Mouse (Mus musculus) G1E (cell line): ENCODE measurements around the gene Rasl11a. TPM values are rescaled to one million over a fixed set of nuclear protein-coding genes. Genes with fewer than 3 reads are reported as not detected.

Experiments
- ATAC-seq: 2 replicates; pipeline ENCODE4 v1.8.0; 2016; ENCODE audit warnings: mild to moderate bottlenecking; ENCODE audit not compliant: insufficient number of reproducible peaks, poor library complexity, low FRiP score, severe bottlenecking; ENCODE audit errors: extremely low read depth
- DNase-seq: peaks from one replicate; pipeline ENCODE4 v3.0.0; 2012; ENCODE audit warnings: low spot score
- H3K27me3 ChIP-seq: 2 replicates; pipeline ENCODE4 v1.6.1; 2012; ENCODE audit warnings: mild to moderate bottlenecking, low read length, inconsistent platforms; ENCODE audit not compliant: insufficient read depth
- H3K36me3 ChIP-seq: replicated peaks from 2 replicates; pipeline ENCODE3; 2012; ENCODE audit warnings: mild to moderate bottlenecking, inconsistent platforms
- H3K4me1 ChIP-seq: 2 replicates; pipeline ENCODE4 v1.6.1; 2012; ENCODE audit warnings: low read depth, low read length, inconsistent platforms, mixed read lengths; ENCODE audit not compliant: insufficient read depth
- H3K4me3 ChIP-seq: 2 replicates; pipeline ENCODE4 v1.5.1; 2012; ENCODE audit warnings: low read depth, mild to moderate bottlenecking, inconsistent platforms, low read length, moderate library complexity, mixed read lengths
- H3K9me3 ChIP-seq: replicated peaks from 2 replicates; pipeline ENCODE4 v1.6.1; 2012; ENCODE audit warnings: inconsistent platforms
- CTCF ChIP-seq: IDR thresholded peaks from 2 replicates; pipeline ENCODE4 v1.5.1; 2012; ENCODE audit warnings: low read depth, low read length, inconsistent platforms, mixed read lengths
- GATA1 ChIP-seq: IDR thresholded peaks from 2 replicates; pipeline ENCODE4 v1.6.1; 2012; ENCODE audit warnings: borderline replicate concordance, low read length, inconsistent platforms, mixed read lengths
- GATA2 ChIP-seq: IDR thresholded peaks from 2 replicates; pipeline ENCODE4 v1.6.1; 2012; ENCODE audit warnings: low read depth, low read length, inconsistent platforms, borderline replicate concordance
- POLR2AphosphoS5 ChIP-seq: IDR thresholded peaks from 2 replicates; pipeline ENCODE4 v1.6.1; 2012; ENCODE audit warnings: low read depth, low read length, inconsistent platforms; ENCODE audit not compliant: insufficient replicate concordance
- TAL1 ChIP-seq: conservative IDR thresholded peaks from 2 replicates; pipeline ENCODE4 v1.6.1; 2012; ENCODE audit warnings: low read depth, low read length, inconsistent platforms, mixed read lengths
- polyA plus RNA-seq: library from polyadenylated mRNA; stranded (reverse); fragments of >175 nt; gene quantifications from 2 replicates; pipeline ENCODE4 v1.2.3, GENCODE M21; 2012
- total RNA-seq, 2 experiments: library from RNA; stranded (forward) in 1 of 2; stranded (reverse) in 1 of 2; fragments of 200-1000 nt in 1 of 2; fragments of >200 nt in 1 of 2; fragmentation: Nextera tagmentation in 1 of 2; gene quantifications; 2 replicates each; pipeline ENCODE4 v1.2.3; 2014 to 2017

Rasl11a gene
- total and polyA plus RNA-seq, 3 experiments: 19.7 to 139 (median 86.7) TPM

DNA sequence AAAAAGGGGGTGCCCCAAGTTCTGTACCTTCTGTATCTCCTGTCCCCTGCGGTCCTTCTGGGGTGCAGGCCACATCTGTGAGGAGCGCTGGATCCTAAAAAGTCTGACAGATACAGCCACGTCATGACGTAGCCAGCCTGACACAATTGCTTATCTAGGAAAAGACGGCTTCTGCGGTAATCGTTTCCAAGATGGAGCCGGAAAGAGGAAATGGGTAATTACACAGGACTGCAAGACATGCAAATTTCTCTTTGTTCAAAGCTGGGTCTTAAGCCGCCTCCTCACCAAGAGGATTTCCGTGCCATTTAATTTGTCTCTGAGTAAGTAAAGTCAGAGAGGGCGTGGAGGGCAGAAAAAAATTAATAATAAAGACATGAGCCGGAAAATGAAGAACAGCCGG is 52.1 kb downstream of the Rasl11a start:
- no peak for DNase-seq
- Histone ChIP-seq H3K9me3 (no peaks in the 10 kb centered on the region), H3K4me3 (no peak overlapping the region), H3K4me1 (peaks cover 5% of the 10 kb centered on the region; the same call in 1 of the 2 replicates), H3K27me3 (peaks cover 10% of the 10 kb centered on the region; the same call in 1 of the 2 replicates), H3K36me3 (no peaks in the 10 kb centered on the region)
- TF ChIP-seq CTCF (no peak), POLR2AphosphoS5 (no peak), GATA1 (no peak), GATA2 (no peak), TAL1 (no peak)
- no peak for ATAC-seq

Other genes starting within 250 kb of the Rasl11a start
- 24.1 and 28.8 TPM in 2 replicates for gene Usp12, start 50.1 kb upstream of the Rasl11a start, total RNA-seq (2014; fragmentation: Nextera tagmentation)
- 24.0 and 27.7 TPM in 2 replicates for gene Usp12, start 50.1 kb upstream of the Rasl11a start, total RNA-seq (2017)
- 6.7 and 9.1 TPM in 2 replicates for gene Usp12, start 50.1 kb upstream of the Rasl11a start, polyA plus RNA-seq
- gene Rpl21, start 12.2 kb upstream of the Rasl11a start, total RNA-seq (2014; fragmentation: Nextera tagmentation): 2,344 and 2,765 TPM in 2 replicates
- gene Rpl21, start 12.2 kb upstream of the Rasl11a start, total RNA-seq (2017): 1,460 and 1,729 TPM in 2 replicates
- 302 and 388 TPM in 2 replicates for gene Rpl21, start 12.2 kb upstream of the Rasl11a start, polyA plus RNA-seq
- 172 and 200 TPM in 2 replicates for gene Gtf3a, start 103.6 kb downstream of the Rasl11a start, total RNA-seq (2014; fragmentation: Nextera tagmentation)
- gene Gtf3a, start 103.6 kb downstream of the Rasl11a start, total RNA-seq (2017): 193 and 222 TPM in 2 replicates
- gene Gtf3a, start 103.6 kb downstream of the Rasl11a start, polyA plus RNA-seq: 214 and 270 TPM in 2 replicates
- gene Mtif3, start 118.7 kb downstream of the Rasl11a start, total RNA-seq (2014; fragmentation: Nextera tagmentation): 11.5 and 14.4 TPM in 2 replicates
- 27.5 and 28.9 TPM in 2 replicates for gene Mtif3, start 118.7 kb downstream of the Rasl11a start, total RNA-seq (2017)
- 4.8 and 7.6 TPM in 2 replicates for gene Mtif3, start 118.7 kb downstream of the Rasl11a start, polyA plus RNA-seq
- gene Lnx2, start 231.5 kb downstream of the Rasl11a start, total RNA-seq (2014; fragmentation: Nextera tagmentation): 28.4 and 34.4 TPM in 2 replicates
- gene Lnx2, start 231.5 kb downstream of the Rasl11a start, total RNA-seq (2017): 13.1 TPM in 2 replicates
- gene Lnx2, start 231.5 kb downstream of the Rasl11a start, polyA plus RNA-seq: 15.9 and 18.8 TPM in 2 replicates
- gene Polr1d, start 232.0 kb downstream of the Rasl11a start, total RNA-seq (2014; fragmentation: Nextera tagmentation): 107 and 124 TPM in 2 replicates
- gene Polr1d, start 232.0 kb downstream of the Rasl11a start, total RNA-seq (2017): 186 and 188 TPM in 2 replicates
- gene Polr1d, start 232.0 kb downstream of the Rasl11a start, polyA plus RNA-seq: 113 and 131 TPM in 2 replicates